Mouse (Mus musculus) kidney, postnatal 25 days (tissue): ENCODE results near the gene Pcsk2.

Source experiments
- DNase-seq, 2 experiments: peaks; one replicate each; pipeline ENCODE4 v3.0.0; 2021; ENCODE audit warnings: mixed read lengths in 2 of 2

Pcsk2 gene

DNA sequence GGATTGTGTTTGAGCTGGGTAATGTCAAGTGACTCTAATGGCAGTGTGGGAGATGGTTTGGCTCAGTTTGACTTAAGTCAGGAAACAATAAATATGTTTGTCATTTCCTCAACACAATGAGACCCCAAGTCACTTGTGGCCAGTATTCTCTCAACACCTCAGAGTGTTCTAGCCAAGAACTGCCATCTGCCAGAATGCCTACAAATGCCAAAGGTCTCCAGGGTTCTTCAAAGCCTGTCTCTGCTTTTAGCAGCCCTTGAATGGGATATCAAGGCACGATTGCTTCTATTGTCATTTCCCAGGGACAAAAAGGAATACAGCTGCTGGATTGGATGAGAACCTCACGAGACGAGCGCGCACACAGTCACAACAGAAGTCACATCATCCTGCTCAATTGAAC is 100.0 kb downstream of the Pcsk2 start:
- DNase-seq, result no peak

DNA sequence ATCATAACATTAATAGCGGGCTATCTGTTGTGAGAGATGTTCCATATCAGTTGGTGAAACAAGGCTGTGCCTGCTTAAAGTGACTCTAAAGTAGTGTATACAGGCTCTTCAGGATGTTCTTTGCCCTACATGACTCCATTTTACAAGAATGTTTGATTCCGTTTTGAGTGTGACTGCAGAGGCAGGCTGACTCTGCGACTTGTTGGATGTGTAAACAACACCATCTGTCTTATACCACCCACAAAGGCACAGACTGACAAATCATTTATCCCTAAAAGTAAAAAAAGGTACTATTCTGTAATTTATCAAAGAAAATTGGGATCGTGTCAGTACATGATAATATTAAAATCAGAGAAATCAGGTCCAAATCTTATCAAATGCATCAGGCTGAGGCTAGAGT is 108.7 kb downstream of the Pcsk2 start:
- DNase-seq, result no peak

DNA sequence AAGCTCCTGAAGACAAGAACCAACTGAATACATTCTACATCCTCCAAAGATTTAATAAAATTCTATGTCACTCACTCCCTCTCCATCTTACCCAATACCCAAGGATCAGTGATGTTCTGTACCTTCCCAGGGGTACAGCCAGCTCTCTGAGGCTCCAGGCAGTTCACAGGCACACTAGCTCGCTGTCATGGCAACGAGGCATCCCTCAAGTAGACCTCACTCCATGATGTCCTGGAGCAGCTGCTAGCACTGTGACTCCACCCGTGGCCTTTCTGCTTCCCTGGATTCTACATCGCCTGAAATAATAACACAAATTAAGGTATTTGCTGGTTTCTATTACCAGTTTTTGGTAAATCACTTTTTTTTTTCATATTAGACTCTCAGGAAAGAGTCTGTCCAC is 111.0 kb downstream of the Pcsk2 start:
- no peak for DNase-seq

DNA sequence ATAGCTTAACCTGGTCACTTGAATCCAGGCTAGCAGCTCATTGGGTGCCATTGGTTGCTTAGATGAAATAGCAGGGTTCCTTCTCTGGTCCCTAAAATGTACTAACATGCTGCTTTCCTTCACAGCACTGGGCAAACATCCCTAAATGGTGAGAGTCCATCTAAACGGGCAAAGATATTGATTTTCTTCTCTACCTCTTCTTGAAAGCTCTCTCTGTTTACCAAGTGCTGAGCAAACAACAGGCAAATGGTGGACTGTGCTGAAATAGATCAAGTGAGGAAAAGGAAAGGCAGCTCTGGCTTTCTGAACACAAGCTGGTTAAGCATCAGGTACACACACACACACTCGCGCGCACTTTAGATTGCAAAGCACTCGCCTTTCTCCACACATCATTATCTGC is 120.8 kb downstream of the Pcsk2 start:
- DNase-seq, result no peak

DNA sequence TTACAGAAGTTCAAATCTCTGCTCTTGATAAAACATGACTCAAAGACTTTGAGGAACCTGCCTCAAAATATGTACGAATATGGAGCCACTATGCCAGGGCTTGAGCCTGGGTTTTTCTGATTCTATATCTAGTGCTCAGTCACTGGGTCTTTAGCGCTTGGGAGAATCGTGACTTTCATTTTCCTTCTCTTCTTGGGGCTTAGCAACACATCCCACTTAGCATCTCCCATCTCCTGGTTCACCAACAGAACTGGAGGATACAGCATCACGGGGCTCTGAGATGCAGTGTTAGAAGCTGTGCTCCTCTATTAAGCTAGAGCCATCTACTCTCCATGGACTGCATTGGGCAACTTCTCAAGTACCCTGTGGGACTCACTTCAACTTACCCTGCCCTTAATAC is 131.9 kb downstream of the Pcsk2 start:
- DNase-seq, result no peak

DNA sequence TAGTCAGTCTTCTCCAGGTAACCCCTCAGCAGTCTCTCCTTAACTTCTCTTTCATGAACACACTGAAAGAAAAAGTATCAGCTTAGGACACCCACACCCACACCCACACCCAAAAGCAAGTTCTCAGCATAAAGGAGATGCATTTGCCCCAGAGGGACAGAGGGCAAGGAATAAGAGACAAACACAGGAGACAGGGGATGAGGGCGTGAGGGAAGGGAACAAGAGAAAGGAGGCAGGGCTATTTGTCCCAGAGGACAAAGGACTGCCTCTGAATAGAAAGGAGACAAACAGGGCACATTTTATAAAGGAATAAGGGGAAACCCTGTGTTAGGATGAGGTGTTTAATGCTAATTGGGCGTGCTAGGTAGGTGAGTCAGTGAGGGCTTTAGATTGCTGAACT is 133.6 kb downstream of the Pcsk2 start:
- DNase-seq, result no peak

DNA sequence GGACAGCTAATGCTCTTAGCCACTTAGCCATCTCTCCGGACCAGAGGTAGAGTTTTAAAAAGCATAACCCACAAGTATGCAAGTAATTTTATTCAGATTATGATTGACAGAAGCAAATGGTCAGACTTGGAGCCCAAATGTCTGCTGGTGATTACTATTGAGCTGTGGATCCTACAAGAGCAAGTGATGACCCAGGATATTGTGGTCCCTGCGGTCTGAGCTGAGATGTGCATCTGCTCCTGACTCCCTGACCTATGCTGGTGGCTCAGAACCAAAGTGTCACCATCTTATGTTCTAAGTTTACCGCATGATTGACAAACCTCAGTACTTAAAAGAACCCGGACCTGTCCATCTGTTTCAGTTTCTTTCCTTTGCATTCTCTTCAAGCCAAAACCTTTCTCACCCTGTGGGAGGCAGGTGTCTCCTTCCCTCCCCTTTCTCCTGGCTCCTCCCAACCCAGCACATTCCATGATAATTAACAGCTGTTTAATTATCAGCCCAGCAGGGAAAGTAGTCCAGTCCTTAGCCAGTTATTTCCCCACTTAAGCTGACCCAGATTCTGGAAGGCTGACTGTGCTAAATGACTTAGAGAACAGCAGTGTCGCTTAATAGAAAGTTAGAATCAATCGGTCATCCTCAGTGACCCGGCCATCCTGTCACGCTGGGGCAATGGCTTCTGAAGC is 136.1 kb downstream of the Pcsk2 start:
- peak; percentile 48 to 53 for DNase-seq

DNA sequence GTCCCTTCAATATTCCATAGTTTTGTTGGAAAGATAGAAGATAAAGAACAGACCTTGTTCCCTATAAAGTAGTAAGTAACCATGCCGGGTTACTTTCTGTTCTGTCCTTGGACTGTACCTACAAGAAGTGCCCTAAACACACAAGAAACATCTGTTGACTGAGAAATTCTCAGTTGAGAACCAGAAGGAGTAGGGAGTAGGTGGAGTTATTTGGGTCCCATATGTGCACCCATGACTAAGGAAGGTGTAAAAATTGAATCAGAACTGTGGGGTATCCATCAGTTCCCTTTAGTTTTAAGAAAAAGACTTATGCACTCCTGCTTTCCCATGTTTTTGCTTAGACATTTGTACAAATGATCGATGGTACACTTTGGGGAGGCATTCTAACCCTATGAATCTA is 137.6 kb downstream of the Pcsk2 start:
- DNase-seq, result no peak

DNA sequence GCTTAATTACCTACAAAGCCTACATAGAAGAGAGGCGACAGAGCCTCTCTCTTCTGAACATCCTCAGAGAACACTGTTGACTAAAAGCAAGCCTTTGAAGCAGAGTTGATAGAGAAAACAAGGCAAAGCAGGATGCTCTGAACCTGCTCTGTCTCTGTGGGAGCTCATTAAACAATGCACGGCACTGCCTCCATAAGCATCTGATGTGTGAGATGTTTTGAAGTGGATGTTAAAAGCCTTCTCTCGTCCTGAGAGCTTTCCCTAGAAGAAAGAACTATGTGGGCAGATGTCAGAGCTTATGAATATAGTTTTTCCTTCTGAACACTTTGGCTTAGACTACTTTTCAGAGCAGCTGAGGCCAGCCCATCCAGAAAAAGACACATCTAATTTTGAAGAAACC is 145.3 kb downstream of the Pcsk2 start:
- no peak for DNase-seq

DNA sequence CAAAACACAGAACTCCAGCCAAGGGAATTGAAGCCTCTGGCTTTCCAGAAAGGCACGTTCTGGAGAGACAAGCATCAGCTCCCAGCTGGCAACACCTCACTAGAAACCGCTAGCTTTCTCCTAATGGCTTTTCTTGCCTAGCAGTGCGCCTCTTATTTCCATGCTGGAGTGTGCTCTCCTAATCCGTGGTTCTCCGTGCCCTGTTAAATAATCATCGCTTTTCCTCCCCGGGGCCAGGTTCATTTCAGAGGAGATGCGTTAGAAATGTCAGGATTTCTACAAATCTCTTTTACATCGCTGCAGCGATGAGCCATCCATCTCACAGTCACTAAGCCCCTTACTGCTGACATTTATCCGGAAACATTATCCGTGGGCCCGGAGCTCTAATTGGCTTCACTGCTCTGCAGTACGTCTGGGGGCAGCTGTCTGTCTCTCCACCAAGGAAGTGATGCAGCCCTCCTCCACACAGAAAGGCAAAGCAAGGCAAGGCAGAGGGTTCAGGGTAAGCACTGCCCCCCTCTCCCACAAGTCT is 150.1 kb downstream of the Pcsk2 start:
- no peak for DNase-seq

DNA sequence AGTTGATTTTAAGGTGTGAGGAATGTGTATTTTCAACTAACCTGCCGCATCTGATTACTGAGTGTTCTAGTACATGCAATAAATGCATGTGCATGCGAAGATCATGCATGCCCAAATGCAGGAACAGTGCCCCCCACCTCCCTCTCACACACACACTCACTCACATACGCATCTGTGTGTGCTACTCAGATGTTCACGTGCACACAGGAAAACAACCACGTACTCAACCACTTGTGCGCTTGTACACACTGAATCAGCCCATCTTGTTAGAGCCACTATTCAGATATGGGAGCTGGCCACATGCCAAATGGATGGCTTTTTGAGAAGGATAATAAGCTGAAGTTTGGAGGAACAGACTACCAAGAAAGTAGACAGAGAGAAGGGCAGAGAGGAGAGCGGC is 150.7 kb downstream of the Pcsk2 start:
- no peak for DNase-seq

DNA sequence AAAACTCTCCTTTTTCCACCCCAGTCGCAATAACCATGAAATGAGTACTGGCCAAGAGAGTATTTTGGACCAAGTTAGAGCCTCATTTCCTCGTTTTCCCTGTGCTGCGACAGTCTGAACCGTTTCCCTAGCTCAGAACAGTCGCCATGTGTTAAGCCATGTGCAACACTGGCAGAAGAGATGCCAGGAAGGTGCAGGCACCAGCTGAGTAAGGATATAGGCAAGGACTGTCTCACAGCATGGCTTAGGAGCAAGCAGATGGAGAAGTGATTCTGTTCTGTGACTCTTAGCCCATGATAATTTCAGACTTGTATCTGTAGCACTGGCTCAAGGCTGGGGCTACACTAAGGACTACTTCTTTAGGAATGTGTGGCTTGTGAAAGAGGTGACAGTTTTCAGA is 155.2 kb downstream of the Pcsk2 start:
- no peak for DNase-seq

DNA sequence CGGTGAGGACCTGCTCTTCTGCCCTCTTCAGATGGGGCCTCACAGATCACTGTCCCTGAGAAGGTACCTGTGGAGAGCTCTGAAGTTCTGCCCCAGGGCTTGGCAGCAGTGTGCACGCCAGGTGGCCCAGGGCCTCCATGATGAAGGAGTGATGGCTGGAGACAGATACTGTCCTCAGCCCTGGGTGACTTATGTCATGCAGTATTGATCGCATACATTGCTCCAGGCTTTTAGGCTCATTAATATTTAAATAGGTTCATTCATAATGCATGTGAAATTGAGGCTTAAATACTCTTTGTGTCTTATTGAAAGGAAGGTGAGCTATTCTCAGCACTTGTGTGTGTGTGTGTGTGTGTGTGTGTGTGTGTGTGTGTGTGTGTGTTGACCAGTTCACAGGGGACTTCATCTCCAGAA is 157.0 kb downstream of the Pcsk2 start:
- DNase-seq, result no peak

DNA sequence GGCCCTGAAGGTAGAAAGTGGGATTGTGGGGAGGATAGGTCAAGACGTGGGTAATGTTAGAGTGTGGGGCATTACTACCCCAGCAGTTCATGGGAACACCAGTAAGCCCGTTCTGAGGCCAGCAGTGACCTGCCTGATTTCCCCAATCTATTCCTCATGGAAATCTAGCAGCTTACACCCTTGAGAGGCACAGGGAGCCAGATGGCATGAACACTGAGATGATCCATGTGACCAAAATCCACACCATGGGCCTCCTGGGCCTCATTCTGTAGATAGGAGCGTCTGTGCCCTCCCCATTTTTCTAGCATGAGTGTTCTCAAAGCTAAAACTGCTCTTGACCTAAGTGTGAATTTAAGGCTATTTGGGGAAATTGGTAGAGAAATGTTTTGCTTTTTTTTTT is 162.2 kb downstream of the Pcsk2 start:
- no peak for DNase-seq

DNA sequence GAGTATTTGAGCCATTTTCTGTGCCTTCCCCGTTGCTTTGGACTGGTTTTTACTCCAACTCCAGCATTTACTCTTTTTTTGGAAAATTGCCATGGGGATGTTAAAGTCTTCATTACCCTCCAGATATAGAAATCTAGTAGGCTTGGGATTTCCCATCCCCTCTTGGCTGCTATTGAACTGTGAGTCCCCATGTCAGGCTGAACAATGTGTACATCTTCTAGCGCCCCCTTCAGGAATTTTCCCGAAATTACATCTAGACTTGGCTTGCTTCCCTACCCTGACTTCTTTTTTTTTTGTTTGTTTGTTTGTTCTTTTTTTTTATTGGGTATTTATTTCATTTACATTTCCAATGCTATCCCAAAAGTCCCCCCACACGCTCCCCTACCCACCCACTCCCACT is 163.3 kb downstream of the Pcsk2 start:
- DNase-seq, result peak in 1 of 2 experiments; percentile 5

DNA sequence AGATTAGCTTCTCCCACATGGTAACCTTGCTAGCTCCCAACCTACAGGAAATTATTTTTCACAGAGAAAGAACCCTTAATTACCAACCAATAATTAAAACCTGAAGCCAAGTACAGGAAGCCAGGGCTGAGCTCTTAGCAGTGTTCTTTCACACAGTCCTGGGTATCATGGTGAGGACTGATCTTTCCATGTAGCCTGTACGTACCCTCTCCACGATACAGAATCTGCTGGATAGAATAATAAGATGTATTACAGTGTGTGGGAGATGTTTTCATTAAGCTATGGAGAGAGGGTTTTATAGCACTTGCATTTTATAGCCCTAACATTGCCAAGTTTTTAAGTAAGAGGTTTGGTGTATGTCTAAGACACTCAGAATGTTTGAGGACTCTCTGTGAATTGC is 164.0 kb downstream of the Pcsk2 start:
- DNase-seq, result no peak

DNA sequence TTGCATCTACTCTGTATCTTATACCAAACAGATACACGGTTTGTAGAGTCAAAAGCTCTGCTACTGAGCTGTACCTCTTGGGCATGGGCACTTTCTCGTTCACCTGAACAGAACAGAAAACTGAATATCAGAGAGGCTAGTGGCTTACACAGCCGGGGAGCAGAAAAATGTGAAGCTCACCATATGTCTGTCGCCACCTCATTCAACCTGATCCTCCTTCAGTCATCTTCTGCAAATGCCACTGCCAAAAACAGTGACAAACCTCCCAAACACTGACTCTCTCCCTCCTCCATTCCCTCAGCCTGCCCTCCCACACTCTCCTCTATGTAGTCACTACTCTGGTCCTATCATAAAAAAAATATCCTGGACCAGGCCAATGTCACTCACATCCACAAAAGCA is 165.9 kb downstream of the Pcsk2 start:
- DNase-seq, result no peak

DNA sequence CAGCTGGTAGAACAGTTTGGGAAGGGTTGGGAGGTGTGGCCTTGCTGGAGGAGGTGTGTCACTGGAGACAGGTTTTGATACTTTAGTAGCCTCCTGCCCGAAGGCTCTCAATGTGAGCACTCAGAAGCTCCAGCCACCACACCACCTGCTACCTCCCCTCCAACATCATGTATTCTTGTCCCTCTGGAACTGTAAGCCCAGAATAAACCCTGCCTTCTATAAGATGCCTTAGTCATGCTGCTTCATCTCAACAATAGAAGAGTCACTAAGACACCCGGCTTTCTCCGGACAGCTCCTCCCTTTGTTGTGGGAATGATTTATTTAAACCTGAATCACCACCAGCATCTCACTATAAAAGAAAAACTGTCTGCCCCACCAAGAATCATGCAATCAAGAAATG is 166.9 kb downstream of the Pcsk2 start:
- no peak for DNase-seq

DNA sequence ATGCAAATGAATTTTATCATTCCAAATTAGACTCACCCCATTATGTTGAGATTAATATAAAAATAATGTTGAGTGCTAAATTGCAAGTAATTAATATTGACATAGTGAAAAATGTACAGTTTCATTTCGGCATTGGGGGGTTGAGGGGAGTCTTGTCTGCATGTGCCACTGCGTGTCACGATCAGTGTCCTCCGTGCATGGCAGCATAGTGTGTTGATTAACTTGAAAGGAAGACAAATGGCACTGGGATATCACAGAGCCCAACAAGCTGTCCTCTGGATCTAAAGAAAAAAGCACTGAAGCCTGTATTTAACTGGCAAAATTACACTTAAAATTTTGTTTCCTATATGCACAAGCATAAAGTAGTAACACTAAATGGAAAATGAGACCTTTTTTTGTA is 167.9 kb downstream of the Pcsk2 start:
- DNase-seq, result no peak

DNA sequence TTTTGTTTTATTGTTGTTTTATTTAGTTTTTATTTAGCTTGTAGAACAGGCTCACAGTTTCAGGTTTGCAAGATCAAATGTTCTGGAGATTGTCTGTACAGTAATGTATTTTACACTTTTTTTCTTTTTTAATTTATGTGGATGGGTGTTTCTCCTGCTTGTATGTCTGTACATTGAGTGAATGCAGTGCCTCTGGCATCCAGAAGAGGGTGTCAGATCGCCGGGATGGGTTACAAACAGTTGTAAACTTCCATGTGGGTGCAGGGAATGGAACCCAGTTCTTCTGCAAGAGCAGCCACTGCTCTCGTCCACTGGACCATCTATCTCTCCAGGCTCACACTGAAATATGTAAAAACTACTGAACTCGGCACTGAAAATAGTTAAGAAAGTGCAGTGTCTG is 169.2 kb downstream of the Pcsk2 start:
- DNase-seq, result no peak

DNA sequence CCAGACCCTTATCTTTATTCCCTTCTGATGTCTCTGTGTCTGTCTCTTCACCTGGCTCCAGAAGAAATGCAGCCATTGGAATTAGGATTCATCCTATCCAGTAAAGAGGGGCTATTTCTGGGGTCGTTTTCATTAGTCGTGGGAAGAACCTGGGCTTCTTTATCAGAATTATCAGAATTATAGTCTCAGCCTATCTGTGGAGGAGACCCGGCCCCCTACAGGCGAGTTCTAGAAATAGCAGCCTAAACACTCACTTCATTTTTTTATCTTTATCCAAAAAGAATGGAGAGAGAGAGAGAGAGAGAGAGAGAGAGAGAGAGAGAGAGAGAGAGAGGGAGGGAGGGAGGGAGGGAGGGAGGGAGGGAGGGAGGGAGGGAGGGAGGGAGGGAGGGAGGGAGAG is 177.3 kb downstream of the Pcsk2 start:
- DNase-seq, result peak in 1 of 2 experiments; percentile 8

DNA sequence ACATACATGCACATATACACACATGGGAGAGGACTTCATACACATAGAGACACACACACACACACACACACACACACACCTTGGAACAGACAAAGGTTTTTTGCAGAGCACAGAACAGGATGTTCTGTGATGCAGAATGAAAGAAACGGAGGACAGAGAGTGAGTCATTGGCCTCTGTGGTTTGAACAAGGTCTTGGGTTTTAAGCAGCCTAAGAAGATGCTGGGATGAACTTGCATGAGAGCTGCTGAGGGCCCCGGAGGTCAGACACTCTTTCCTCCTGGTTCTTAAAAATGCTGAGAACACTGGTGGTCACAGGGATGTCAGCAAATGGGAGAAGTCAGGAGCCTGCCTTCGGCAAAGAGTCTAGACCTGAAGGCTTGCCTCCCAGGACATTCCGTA is 178.1 kb downstream of the Pcsk2 start:
- no peak for DNase-seq

DNA sequence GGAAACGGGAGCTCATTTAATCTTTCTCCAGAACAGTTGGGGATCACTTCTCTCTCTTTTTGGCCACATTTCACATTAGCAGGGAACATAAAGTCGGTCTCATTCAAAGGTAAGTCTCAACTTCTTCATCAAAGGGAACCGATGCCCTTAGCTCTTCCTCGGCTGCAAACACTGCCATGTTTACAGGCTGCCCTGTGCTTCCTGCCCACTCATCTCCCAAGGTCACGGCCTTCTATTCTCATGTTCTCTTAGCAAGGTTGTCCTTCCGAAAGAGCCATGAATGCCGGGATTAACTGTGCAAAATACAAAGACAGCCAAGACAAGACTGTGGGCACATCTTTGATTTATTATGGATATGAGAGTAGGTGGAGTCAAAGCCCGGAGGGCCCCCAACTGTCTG is 178.8 kb downstream of the Pcsk2 start:
- DNase-seq, result no peak

DNA sequence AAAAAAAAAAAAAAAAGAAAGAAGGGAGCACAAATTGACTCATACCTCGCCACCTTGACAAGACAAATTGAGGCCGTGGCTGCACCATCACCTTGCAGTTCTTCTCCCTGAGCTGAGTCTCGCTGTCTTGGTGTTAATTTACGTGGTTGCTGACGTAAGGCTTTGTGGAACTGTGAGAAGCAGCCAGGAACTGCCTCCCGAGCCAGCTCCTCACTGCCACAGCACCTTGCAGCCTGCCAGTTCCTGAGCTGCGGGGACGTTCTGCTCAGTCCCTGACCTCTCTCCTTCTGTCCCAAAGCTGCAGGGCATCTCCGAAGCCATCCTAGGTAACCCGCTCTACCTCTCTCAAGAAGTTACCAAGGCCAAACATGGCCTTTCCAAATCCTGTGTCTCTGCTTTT is 186.5 kb downstream of the Pcsk2 start:
- DNase-seq, result no peak

DNA sequence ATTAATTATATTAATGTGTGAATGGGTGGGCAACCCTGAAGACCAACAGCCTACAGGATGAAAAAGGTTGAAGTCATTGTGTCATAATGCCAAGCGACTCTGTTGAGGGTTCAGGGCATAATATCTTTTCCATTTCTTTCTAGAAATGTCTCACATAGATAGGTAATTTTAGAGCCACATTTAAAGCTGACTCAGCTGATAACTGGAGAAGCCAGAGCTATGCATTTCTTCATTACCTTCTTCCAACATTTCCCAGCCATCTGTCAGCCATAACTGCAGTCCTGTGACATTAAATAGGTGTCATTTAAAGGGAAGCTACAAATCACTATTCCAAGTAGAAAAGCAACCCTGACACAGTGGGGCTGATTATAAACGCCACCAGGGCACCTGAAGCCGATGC is 189.5 kb downstream of the Pcsk2 start:
- no peak for DNase-seq
